17 mouse cellular contexts compared by ENCODE assay signal in genomic region chr7:68006496-68006895, GRCm38 (mm10). TPM values are rescaled to one million over a fixed set of nuclear protein-coding genes. Genes with fewer than 3 reads are reported as not detected.
DNase-seq lines count a peak whose midpoint lies in the region; ATAC-seq lines count a peak whose summit lies in the region.
"Had no signal": no experiment of that assay in that cellular context is flagged by ENCODE, and none has a peak within 500 bp of the region (broad histone marks: within the 10 kb centered on the region; RNA-seq: fewer than 3 reads in every experiment).

No protein-coding gene starts in this region.

- DNase-seq in heart, adult 8-10 months (ENCODE audit: low spot score), result peak; percentile 52
- DNase-seq in heart, adult 11 months, result no peak
- DNase-seq in ovary, adult 18-20 months (ENCODE audit: low spot score), result peak; percentile 51
- DNase-seq in ovary, postnatal 36 days (ENCODE audit: low spot score), result no peak
- peak; percentile 80 to 86 for DNase-seq in adrenal gland, postnatal 36 days
- peak; percentile 59 for DNase-seq in skeletal muscle tissue, adult 2 months (ENCODE audit: low read depth, low spot score)
- DNase-seq in embryo, embryonic 10 days (ENCODE audit: low spot score), result no peak
- DNase-seq: cerebellum, adult 8-10 months; forebrain, postnatal 0 days; kidney, adult 18-20 months; layer of hippocampus, adult 9-11 months; liver; lung, embryonic 14.5 days; retina, postnatal 1 day had no signal

- ATAC-seq in megakaryocyte, adult 5-6 weeks (ENCODE audit: poor library complexity, severe bottlenecking), result no peak
- ATAC-seq: CD4-positive, CD25-positive, alpha-beta regulatory T cell, adult 4 months; forebrain, postnatal 0 days; hindbrain, embryonic 16.5 days had no signal

RNA-seq across cellular contexts. Expression of gene Igf1r, which starts 53.9 kb away (rescaled TPM):
- total RNA-seq in heart, adult 8-10 months (2022), result 10 to 100 TPM; 10.3 to 17.3 (median 14.4) TPM
- total RNA-seq in adrenal gland, postnatal 36 days (2021), result 10 to 100 TPM; 74.1 to 87.4 TPM
- 18.2 and 18.8 TPM in 2 replicates for total RNA-seq in megakaryocyte, adult 5-6 weeks (2015)
- 12.9 and 17.9 TPM in 2 replicates for total RNA-seq in megakaryocyte, adult 5-6 weeks (2017)

Comparison
In these comparisons a context has a peak if more than half of its experiments do, and no peak if none do; other contexts are left out.
1. DNase-seq: peak in heart, adult 8-10 months (single experiment), ovary, adult 18-20 months (single experiment), adrenal gland, postnatal 36 days (2 of 2) and skeletal muscle tissue, adult 2 months (single experiment); none in heart, adult 11 months (single experiment), ovary, postnatal 36 days (single experiment) and embryo, embryonic 10 days (single experiment).